Mouse (Mus musculus): ENCODE results near the gene Acsm3.

GRCm38 (mm10) chr7:119794251-119794638, 33.5 kb downstream of the Acsm3 start:
- TF ChIP-seq CTCF (IDR thresholded peaks at IDR 0.05; ENCODE audit: control insufficient read depth, insufficient read depth, insufficient read length), result no peak
- no peak for TF ChIP-seq CEBPB (IDR thresholded peaks at IDR 0.05; ENCODE audit: low read depth)
